ENCODE assay signal across 17 mouse cellular contexts in the genomic region with DNA sequence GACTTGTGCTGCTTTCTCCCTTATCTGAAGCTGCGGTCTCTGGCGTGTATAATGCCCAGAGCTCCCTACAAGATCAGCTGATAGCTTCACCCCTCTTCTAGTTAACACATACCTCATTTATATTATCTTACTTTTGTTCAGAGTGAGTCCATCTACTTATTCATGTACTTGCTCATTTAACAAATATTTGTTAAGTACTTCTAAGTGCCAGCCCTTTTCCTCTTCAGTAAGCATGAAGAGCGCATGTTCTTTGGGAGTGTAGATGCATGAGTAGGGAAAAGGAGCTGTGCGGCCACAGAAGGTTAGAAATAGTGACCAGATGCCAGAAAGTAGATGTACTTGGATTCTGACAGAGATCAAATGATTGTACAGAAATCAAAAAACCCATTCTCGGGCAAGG.
"Had no signal": no experiment of that assay in that cellular context is flagged by ENCODE, and none has a peak within 500 bp of the region (broad histone marks: within the 10 kb centered on the region; RNA-seq: fewer than 3 reads in every experiment).

No protein-coding gene starts in this region.

- H3K9me3 ChIP-seq: liver, embryonic 13.5 days; liver, embryonic 15.5 days; lung, embryonic 15.5 days; megakaryocyte, embryonic 14.5 days; midbrain, embryonic 13.5 days; midbrain, embryonic 15.5 days; neural tube, embryonic 12.5 days; stomach, embryonic 15.5 days had no signal

- H3K36me3 ChIP-seq: liver, embryonic 13.5 days; liver, embryonic 15.5 days; lung, embryonic 15.5 days; midbrain, embryonic 13.5 days; midbrain, embryonic 15.5 days; neural tube, embryonic 12.5 days; stomach, embryonic 15.5 days had no signal

- H3K27ac ChIP-seq: liver, embryonic 13.5 days; liver, embryonic 15.5 days; lung, embryonic 15.5 days; macrophage; midbrain, embryonic 13.5 days; midbrain, embryonic 15.5 days; neural tube, embryonic 12.5 days; stomach, embryonic 15.5 days; stomach, postnatal 0 days had no signal

- ATAC-seq: liver, postnatal 0 days; midbrain, embryonic 13.5 days; midbrain, embryonic 15.5 days had no signal

- H3K4me1 ChIP-seq: liver, embryonic 13.5 days; liver, embryonic 15.5 days; midbrain, embryonic 15.5 days; neural tube, embryonic 12.5 days; stomach, embryonic 15.5 days had no signal

- H3K4me3 ChIP-seq: liver, embryonic 13.5 days; liver, embryonic 15.5 days; lung, embryonic 15.5 days; megakaryocyte, embryonic 14.5 days; midbrain, embryonic 13.5 days; midbrain, embryonic 15.5 days; neural tube, embryonic 12.5 days; stomach, embryonic 15.5 days had no signal

- H3K4me2 ChIP-seq: liver, embryonic 11.5 days; liver, embryonic 13.5 days; liver, embryonic 15.5 days; lung, embryonic 15.5 days; midbrain, embryonic 11.5 days; midbrain, embryonic 13.5 days; midbrain, embryonic 15.5 days; neural tube, embryonic 12.5 days; stomach, embryonic 15.5 days had no signal

- DNase-seq: liver, embryonic 13.5 days; liver, postnatal 0 days; right cerebral cortex, postnatal 14 days; thymus, adult 2 months; thymus, postnatal 25 days; thymus, postnatal 4 days had no signal

- H3K9ac ChIP-seq: liver, embryonic 13.5 days; liver, embryonic 15.5 days; liver, postnatal 0 days; lung, embryonic 15.5 days; midbrain, embryonic 13.5 days; midbrain, embryonic 15.5 days; neural tube, embryonic 12.5 days; stomach, embryonic 15.5 days had no signal

- H3K27me3 ChIP-seq: liver, embryonic 13.5 days; liver, embryonic 15.5 days; lung, embryonic 15.5 days; megakaryocyte, embryonic 14.5 days; midbrain, embryonic 13.5 days; midbrain, embryonic 15.5 days; neural tube, embryonic 12.5 days; stomach, embryonic 15.5 days had no signal
